Mouse (Mus musculus): ENCODE data around the gene Nek3.

Gene Nek3

DNA sequence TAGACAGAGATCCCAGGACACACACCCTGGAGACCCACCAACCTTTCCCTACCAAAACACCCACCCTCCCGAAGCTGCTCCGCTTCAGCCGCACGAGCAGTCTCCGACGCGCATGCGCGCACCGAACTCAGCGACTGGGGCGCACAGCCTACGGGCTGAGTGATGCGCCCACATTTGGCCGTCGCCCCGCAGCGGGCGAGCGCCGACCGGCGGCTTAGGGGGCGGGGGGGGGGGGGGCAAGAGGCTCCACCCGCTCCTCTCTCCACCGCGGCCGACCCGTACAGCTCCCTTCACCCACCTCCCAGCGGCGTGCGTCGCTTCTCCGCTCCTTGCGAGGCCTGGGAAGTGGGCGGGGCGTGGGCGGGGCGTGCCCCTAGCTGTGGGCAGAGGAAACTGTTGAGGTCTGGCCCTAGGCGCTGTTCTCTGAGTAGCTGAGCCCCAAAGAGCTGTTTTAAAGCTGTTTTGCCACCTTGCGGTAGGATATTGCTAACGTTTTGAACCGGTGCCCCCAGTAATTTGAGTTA lies at the start of gene Nek3:
Gene Nek3 (minus strand): TSS at position 356 of the 524 bp plus-strand sequence.
- DNase-seq = peak; percentile 88

DNA sequence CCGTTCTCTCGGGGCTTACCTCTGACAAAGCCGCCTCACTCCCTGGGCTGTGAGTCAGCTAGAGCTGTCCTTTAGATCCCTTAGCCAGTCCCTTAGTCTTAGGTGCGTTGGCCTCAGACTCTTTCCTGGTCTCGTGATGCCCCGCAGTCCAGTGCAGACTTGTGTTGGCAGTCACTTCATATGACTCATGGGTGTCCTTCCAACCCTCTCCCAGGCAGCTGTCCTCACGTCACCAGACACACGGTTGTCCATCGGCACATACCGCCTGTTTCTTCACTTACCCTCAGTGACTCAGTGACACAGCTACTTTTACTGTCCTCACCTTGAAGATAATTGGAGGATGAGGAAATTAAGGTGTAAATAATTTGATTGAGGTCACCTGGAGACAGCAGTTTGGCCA lies 48.6 kb upstream of the Nek3 start:
- DNase-seq = no peak

DNA sequence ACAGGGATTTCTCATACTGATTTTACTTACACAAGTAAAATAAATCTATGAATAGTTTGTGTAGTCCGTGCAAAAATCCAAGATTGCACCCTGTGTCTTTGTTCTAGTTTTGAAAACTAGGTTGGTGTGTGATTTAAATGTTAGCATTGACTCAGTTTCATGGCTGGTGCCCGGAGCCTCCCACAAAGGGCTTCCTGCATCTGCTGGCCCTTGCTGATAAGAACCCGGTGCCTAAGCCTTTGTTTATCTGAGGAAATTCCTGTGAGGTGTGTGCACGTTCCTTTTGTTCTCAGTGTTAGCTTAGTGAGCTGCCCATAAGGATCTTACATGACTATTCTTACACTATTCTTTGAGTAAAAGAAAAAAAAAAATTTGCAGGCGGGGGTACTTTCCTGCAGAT lies 42.8 kb upstream of the Nek3 start:
- peak; percentile 76 for DNase-seq

DNA sequence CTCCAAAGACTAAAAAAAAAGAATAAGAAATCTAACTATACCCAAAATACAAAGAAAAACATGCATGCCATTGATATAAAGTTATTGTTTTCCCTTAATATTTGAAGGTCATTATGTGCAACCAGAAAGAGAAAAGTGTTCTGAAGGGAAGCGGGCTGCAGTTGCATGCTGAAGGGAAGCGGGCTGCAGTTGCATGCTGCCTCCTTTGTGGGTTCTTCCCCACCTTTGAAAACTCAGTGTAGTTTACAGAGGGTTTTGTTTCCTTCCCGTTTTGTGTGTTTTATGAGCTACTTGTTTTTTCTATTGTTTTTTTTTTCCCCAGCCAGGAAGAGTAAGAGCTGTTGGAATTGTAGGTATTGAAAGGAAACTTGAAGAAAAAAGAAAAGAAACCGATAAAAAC lies 41.3 kb upstream of the Nek3 start:
- DNase-seq = no peak

DNA sequence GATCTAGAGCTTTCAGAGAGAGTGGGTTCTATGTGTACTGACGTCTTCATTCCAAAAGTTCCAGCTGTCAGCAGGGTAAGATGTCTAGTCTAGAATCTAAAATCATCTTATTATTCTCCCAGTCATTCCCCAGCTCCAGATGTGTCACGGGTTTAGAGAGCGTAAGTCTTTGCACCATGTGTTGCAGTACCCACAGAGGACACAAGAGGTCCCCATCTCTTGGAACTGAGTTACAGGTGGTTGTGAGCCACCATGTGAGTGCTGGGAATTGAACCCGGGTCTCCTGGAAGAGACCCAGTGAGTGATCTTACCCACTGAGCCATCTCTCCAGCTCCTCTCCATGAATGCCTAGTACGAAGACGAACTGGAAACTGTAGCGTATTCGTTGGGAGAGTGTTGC lies 33.2 kb upstream of the Nek3 start:
- no peak for DNase-seq

DNA sequence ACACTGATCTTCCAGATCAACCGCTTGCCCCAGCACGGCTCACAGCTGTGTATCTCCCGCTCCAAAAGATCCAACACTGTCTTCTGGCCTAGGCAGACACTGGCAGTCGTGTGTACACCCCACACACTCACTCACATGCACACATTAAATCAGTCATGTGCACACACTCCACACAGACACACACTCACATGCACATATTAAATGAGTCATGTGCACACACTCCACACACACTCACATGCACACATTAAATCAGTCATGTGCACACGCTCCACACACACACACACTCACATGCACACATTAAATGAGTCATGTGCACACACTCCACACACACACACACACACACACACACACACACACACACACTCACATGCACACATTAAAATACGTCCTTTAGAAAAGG lies 31.7 kb upstream of the Nek3 start:
- no peak for DNase-seq

DNA sequence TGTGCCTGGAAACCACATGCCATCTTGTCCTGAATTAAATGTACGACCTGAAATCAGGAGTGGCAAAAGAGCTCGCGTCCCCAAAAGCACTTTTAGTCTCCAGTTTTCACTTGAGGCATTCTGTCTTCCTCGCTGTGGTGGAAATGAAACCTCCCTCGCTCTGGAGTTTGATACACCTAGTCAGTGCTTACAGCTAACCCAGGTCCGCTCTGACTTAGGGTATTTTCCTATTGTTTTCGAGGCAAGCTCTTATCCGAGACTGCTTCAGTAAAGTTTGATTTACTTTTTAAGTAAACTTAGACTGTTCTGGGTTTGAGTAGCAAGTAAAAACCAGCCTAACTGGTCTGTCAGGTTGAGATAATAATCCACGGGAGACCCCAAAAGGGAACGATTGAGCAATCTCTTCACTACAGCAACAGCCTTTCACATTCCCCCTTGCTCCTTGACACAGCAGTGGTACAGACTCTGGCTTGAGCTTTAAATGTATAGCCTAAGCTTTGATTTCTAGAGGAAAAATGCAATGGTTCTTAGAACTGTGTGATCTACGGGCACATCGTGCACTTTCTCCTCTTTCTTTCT lies 27.3 kb upstream of the Nek3 start:
- peak; percentile 68 for DNase-seq

DNA sequence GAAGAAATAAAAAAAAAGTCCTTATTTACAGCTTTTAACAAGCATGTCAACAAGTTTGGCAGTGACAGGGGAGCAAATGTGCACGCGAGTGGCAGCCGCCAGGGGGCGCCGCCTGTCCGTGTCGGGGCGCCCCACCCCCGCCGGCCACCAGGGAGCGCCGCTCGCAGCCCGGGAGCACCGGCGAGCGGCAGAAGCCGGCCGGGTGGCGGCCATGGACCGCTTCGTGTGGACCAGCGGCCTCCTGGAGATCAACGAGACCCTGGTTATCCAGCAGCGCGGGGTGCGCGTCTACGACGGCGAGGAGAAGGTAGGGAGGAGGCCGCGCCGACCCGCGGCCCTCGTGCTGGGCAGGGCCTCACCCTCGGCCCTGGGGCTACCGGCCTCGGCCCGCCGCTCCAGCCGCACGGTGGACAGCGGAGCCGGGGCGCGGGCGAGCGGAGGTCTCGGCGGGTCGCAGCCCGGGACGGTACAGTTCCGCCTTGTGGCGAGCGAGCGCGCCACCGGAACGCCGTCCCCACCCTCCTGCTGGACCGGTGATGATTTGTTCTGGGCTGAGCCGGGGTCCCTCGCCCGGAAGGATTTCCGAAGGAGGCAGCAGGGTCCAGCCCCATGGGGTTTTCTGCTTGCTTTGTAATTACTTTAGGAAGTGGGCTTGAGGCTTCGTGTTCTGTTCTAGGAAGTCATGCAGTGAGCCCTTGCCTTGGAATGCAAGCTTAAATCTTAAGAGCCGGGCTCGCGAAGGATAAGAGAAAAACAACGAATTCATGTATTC lies 26.6 kb upstream of the Nek3 start, which contains the start of gene Vps36:
Gene Vps36 (plus strand): TSS at position 150 of the 772 bp plus-strand sequence.
- peak; percentile 90 for DNase-seq

DNA sequence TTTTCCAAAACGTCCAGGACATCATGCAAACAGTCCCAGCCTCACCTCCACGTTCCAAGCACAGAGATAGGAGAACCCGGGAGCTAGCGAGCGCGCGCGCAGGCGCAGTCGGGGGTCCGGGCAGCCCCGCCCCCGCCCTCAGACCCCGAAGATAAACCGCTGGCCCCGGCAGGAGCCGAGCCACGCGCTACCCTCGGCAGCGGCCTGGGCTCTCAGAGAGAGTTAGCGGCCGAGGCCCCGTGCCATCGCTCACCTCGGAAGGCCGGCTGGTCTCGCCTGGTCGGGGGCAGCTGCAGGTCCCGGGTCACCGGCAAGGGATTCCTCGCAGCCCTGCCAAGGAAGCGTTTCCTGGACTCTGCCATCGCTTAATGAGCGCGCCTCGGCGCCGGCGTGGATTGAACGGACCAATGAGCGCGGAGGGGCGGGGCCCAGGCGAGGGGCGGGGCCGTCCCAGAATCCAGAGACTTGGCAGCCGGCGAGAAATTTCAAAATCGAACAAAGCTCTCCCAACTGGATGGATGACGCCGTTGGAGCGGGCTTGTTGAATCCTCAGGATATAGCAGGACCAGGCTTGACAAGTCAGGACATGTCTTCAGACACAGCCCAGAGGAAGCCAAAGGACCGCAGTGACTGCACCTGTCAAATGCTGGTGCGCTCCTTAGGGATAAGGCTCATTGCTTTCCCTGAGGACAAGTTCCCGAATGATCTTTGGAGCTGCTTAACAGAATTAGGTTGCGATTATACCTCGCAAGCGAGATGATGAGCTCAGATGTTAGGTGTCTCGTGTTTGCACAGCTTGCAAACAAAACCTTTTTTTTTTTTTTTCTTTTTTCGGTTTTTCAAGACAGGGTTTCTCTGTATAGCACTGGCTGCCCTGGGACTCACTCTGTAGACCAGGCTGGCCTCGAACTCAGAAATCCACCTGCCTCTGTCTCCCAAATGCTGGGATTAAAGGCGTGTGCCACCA lies 19.5 kb upstream of the Nek3 start, which contains the start of gene Ckap2:
Gene Ckap2 (minus strand): TSS at position 389 of the 967 bp plus-strand sequence.
- peak; percentile 95 for DNase-seq

DNA sequence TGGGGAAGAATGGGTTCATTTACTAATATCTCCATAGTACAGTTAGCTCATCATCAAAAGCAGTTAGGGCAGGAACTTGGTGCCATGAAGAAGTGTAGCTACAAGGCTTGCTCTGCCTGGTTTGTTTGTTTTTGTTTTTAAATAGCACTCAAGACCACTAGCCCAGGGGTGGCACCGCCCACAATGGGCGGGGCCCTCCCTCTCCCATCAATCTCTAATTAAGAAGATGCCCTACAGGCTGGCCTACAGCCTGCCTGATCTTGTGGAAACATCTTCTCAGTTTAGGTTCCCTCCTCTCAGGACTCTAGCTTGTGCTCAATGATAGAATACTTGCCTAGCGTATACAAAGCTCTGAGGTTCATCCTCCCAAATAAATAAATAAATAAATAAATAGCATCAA lies 18.6 kb upstream of the Nek3 start:
- DNase-seq = no peak

DNA sequence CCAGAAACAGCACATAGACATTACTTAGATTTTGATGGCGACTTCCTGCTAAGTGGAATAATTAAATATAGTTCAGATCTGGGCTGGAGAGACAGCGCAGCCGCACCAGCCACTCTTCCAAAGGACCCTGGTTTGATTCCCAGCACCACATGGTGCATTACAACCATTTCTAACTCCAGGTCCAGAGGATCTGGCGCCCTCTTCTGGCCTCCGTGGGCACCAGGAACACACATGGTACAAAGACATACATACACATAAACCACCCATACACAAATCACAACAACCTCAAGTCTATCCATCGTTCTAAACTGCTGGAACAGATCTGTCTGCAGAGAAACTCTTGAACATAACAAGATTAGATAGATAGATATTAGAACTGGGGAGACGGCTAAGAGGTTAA lies 9.7 kb upstream of the Nek3 start:
- no peak for DNase-seq

DNA sequence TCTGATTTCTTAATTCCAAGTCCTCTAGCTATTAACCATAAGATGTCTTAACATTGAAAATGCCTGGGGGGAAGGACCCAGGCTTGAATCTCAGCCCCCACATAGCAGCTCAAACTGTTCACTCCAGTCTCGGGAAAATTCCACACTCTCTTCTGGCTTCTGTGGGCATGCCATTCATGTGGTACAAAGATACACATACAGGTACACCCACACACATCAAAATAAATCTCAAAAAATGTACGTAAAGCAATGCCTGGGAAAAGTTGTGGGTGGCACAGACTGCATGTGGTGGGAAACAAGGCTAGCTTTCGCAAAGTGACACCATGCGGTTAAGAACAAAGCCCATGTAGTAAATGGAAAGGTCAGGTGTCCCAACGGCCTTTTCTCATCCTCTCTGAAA lies 2.9 kb upstream of the Nek3 start:
- no peak for DNase-seq

DNA sequence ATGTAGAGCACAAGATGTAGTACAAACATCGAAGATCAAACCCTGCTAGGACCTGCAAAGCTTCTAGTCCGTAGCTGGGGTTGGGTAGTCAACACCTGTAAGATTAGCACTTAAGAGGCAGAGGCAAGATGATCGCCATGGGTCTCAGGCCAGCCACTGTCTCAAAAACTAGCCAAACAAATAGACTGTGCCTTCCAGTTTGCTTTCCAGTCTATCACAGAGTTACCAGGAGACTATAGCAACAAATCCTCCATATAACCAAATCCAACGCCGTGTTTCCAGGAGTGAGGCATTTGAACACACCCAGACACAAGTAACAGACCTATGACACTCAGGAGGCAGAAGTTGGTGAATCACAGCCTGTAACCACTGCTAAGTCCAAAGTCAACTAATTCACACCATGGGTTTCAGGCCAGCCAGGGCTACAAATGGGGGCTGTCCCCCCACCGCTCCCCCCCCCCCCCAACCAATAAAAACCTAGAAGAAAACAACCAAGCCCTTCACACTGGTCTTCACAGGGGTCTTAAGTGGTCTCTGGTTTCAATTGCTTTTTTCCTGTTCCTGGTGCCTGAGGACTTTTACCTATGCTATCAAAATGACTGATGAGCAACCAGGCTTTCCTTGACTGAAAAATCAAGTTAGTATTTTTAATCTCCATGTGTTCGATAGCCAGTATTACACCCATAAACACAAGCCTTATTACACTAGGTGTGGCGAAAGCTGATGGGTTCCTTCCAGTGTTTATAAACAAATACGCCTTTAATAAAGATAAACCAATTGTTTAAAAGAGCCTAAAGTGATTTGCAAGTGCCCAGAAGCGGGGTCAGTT lies 770 bp downstream of the Nek3 start:
- DNase-seq = no peak

DNA sequence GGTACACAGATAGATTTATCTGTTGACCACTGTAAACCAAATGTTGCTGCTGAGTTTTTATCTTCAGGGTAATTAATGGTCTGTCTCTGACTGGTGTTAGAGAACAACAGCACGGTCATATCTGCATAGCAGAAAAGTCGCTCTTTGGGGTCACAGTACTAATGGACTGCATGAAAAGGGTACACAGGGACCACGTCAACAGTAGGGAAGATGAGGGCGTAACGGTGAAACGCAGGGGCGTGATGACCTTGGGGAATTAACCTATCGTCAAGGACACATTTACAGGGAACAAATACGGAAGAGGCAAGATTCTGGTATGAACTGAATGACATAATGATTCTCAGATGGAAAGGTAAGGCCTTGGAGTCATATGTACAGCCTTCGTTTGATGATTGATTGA lies 1.8 kb downstream of the Nek3 start:
- no peak for DNase-seq

DNA sequence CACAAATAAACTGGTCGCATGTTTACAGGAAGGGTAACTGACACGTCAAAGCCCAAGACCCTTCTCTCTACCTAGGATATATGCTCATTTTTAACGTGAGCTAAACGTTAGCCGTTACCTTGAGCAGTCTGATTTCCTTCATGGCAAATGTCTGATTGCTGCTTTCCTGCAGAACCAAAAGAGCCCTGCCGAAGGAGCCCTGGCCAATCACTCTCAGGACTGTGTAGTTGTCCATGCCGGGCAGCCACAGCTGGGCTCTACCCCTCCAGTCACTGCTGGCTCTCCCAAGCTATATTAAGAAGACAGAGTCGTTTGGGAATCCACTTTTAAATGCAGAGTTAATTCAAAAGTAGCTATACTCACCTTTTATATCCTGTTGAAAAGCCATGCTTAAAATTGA lies 4.0 kb downstream of the Nek3 start:
- DNase-seq = no peak

DNA sequence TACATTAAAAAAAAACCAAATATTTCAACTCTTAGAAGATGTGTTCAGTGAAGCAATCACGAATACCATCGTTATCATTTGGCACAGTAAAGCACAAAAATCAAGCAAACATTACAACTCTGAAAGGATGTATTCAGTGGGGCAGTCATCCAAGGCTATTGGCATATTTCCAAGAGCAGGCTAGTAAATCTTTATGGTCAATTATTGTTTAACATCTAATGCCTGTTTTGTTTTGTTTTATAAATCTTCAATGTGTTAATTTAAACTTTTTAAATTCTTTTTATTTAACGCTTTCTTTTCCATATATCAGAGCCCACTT lies 15.9 kb downstream of the Nek3 start:
- DNase-seq = peak; percentile 3

DNA sequence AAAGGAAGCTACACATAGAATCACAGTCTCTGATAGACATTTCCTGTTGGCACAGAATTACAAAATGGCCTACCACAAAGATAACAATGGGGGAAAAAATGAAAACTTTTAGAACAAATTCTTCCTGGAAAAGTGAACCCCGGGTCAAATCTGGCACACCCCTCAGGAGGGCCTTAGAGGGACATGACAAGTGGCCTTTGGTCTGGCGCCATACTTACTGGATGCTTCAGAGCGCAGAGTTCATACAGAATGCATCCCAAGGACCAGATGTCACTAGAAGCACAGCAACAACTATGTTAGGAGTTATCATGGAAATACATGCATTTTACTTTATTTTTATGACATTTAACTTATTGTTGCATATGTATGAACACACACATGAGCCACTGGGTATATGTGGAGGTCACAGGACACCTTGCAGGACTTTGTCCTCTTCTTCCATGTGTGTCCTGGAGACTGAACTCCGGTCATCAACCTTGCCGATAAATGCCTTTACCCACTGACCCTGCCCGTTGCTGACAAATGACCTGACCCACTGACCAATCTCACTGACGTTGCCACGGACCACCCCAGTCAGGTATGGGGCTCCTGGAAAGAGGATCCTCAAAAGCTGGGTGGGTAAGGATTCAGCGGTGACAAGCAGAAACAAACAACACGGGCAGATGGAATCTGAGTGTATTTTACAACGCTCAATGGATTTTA lies 16.4 kb downstream of the Nek3 start:
- no peak for DNase-seq

DNA sequence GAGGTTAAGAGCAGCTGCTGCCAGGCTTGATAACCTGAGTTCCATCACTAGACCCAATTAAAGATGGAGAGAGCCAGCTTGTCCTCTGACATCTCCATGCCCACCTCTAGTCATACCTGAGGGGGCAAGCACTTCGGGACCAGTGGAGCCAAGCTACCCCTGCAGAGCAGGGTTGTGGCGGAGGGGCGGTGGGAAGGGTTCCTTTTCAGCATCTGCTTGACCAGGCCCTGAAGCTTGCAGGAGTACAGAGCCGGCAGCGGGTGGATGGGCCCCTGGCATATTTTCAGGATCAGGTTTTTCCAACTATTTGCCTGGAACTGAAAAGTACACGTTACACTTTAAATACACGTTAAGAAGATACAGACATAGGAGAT lies 17.9 kb downstream of the Nek3 start:
- no peak for DNase-seq

DNA sequence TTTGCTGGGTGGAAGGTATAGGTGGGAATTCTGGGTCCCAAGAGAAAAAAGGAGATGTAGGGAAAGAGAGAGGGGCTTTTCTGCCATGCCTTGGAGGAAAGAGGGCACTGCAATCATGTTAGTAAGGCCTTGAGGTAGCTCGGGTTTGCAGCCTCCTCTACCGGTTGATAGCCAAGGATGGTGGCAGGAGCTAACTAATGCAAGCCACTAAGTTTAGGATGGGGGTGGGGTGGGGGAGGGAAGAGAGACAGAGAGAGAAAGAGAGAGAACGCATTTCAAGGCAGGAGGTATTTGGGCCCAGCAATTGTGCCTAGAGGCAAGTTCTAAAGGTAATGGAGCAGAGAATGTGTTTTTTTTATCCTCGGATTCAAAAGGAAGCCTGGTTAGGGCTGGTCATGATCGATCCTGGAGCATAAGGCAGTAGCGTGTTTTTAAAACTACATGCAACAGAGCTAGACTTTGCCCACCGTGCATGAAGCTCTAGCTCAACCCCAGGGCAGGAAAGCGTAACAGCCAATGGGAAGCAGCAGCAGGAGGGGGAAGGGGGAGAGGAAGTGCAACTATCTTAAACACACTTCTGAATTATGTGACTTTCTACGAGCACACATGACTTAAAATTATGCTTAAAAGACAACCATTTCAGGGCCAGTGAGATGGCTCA lies 18.4 kb downstream of the Nek3 start:
- no peak for DNase-seq

DNA sequence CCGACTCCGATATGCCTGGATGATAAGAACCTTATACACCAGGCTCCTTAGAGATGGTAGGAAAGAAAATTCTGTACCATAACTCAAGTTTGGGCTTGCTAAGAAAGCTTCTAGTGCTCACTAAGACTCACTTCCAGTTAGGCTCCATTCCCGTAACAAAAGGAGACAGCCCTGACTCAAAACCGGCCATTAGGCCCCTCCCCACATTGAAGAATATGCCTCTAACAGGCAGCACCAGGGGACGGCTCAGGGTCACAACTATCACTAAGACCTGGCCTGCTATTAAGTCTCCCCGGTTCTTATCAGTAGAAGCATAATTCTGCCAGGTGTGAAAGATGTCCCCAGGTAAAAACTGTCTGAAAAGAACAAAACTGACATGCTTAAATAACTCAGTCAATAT lies 20.4 kb downstream of the Nek3 start:
- DNase-seq = no peak

DNA sequence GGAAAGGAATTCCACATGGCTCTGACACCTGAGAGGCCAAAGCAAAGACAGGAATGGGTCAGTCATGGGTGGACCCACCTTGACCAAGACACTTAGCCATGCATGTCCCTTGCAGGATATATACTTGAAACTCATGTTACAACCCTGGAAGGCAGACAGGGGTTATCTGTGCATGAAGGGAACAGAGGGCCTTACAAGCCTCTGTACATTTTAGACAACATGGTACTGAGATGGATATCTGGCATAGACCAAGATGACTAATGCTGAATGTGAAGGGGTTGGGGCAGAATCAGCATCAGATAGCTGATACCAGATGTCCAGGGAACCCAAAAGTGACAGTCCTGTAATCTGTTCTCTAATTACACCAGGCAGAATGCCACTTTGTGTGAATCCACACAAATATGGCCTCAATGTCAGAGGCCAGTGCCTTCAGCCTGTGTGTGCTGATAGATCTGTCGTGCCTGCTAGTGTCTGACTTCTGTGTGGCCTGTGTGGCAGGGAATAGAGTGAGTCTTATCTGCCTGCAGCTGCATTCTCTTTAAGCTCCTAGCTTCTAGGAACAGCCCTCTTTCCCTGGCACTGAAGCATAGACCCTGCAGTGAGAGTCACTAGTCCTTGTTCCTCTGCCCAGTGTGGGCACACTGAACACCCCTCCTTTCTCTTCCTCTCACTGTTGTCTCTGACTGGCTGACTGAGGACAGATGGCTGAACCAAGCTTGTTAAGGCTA lies 22.3 kb downstream of the Nek3 start:
- no peak for DNase-seq

Data from lung, postnatal 36 days (tissue).